Mouse (Mus musculus) heart, postnatal 14 days (tissue): Measurements from ENCODE around the gene Cemip2. TPM values are rescaled to one million over a fixed set of nuclear protein-coding genes. Genes with fewer than 3 reads are reported as not detected.

Experiments
- DNase-seq, 2 experiments: peaks; one replicate each; pipeline ENCODE4 v3.0.0; 2021 to 2022
- intact Hi-C: fragments of 180-260 bp; cut with DNase I; formaldehyde crosslinking; loops from one replicate; pipeline ENCODE4 v1.15.1; 2025
- long read RNA-seq, 2 experiments: library from polyadenylated mRNA; stranded (forward); transcript quantifications; one replicate each; pipeline ENCODE4 v2.0.0; 2021
- total RNA-seq, 2 experiments: library from RNA; stranded (reverse); gene quantifications; 2 replicates each; pipeline ENCODE4 v1.2.3; 2021

Cemip2 gene
- total RNA-seq, result 10 to 100 TPM; 20.7 to 22.2 TPM
- long read RNA-seq, experiment 1, full-length matches to known transcripts, result 4 of 7 reads
- long read RNA-seq, experiment 1, partial matches to known transcripts, result 2 of 7 reads
- long read RNA-seq, experiment 1, other reads (novel, unspliced or antisense), result 1 of 7 reads
- long read RNA-seq, experiment 2, full-length matches to known transcripts, result 8 of 10 reads
- long read RNA-seq, experiment 2, partial matches to known transcripts, result 1 of 10 reads
- long read RNA-seq, experiment 2, other reads (novel, unspliced or antisense), result 1 of 10 reads

DNA sequence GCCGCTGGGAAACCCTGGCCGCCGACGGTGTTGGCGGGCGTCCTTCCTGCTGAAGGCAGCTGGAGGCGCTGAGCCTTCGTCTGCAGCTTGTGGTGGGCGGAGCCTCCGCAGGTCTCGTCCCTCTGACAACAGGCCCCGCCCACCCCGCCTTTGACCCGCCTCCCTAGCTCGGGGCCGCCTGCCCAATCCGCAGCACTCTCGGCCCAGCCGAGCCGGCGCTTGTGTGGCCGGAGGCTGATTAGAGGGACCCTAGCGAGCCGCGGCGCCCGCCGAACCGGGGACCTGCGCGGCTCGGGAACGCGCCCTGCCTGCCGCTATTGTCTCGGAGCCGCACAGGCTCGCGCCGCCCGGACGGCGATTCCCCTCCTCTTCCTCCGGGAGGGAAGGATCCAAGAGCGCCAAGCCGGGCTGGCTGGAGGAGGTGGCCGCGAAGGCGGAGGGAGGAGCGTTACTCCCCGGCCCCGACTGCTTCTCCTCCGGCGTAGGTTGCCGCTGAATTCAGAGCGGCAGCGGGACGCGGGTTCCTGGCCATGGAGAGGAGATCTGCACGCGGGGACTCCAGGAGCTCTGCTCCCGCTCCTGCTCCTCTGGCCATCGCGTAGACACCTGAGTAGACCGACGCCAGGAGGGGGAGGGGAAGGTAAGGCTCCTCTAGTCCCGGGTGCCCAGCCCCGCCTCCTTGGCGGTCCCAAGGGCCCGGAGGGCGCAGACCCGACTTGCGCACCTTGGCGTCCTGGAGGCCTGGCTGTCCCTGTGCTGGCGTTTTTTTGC lies at the start of gene Cemip2:
Gene Cemip2, plus strand, starts transcription at position 196 of the 771 bp plus-strand sequence.
- intact Hi-C loops, result loop anchor here (2.0 to 5.0 kb wide), 4 partner anchors 42 to 524 kb away; no protein-coding TSS in a partner anchor
- peak; percentile 97 for DNase-seq

DNA sequence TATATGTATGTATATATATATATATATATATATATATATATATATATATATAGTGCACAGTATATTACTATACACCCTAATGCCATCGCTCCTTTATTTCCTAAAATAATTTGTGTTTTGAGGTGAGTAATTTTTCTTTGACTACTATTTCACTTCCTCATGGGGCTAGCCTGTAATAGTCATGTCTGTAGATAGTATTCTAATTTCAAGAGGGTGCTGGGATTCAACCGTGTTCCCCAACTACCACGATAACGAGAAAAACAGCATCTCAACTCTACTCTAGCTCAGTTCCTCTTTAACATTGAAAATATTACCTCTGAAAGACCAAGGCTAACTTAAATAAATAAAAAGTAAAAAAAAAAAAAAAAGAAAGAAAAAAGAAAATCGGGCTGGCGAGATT lies 49.8 kb upstream of the Cemip2 start:
- no peak for DNase-seq
- intact Hi-C loops, result no loop called here

DNA sequence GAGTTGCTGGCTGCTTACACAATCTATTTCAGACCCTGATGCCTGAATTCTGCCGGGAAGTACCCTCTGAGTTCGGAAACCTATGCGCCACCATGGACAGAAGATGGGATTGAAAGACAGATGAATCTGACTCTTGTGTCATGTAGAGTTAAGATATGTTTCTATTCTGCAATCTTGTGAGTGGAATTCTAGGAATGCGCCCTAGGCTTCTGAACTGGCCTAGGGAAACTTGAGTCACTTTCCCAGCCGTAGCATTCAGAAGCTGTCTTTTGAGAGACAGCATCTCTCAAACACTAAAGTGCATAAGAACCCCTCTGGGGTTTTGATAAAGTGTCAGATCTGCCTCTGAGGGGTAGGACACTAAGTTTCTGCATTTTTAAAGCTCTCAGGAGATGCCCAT lies 46.3 kb upstream of the Cemip2 start:
- intact Hi-C loops, result loop anchor here (2.0 kb wide), 1 partner anchor 15 kb away; no protein-coding TSS in a partner anchor
- DNase-seq, result no peak

DNA sequence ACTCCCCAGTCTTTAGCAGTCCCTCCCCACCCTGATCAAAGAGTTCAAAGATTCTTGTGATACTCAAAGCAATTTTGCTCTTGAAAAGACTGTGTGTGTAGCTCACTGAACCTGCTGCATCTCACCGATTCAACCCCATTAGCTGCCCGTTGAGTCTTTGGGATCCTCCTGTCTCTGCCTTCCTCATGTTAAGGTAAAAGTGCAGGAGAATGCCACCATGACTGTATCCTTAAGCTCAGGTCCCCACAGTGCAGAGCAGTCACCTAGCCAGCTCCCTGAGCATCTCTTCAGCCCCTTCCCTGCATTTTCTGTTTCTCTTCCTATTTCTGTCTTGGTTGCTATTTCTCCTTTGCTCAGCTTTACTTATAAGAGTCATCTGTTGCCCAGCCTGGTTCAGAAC lies 45.0 kb upstream of the Cemip2 start:
- intact Hi-C loops, result loop anchor here (2.0 kb wide), 1 partner anchor 14 kb away; no protein-coding TSS in a partner anchor
- DNase-seq, result no peak

DNA sequence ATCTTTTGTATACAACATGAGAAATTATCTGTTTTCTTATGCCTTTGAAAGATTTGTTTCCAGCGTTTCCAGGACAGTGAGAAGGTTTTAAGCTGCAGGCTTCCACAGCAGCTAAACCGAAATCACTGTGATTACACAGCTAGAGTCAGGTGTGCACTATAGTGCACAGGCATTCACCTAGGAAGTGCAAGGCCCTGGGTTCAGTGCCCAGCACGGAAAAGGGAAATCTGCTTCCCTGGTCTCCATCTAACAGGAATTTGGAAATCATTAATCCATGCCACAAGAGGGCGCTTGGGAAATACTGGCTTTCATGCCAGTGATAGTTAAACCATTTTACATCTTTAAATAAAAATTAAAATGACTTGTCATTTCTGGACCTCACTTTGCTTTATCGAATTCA lies 44.0 kb upstream of the Cemip2 start:
- intact Hi-C loops, result loop anchor here (2.0 kb wide), 2 partner anchors 81 to 571 kb away; partner anchors contain the start of genes 1110059E24Rik and Abhd17b
- peak; percentile 36 to 64 for DNase-seq

DNA sequence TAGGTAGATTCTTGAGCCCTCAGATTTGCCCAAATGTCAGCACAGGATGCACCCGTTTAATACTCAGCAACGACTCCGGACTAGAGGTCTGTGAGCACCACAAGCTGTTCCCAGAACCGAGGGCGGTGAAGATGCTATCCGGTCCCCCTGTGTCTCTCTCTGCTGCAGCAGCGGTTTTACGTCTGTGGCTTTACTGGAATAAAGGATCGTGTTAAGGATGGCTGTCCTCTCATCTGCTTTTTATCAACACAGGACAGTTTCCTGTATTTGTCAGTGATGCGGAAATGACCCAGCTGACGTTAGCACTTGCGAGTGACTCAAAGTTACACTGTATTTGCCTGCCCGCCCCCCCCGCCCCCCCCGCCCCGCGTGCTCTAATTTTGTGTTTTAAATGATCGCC lies 40.7 kb upstream of the Cemip2 start:
- intact Hi-C loops, result no loop called here
- peak in 1 of 2 experiments; percentile 37 for DNase-seq

DNA sequence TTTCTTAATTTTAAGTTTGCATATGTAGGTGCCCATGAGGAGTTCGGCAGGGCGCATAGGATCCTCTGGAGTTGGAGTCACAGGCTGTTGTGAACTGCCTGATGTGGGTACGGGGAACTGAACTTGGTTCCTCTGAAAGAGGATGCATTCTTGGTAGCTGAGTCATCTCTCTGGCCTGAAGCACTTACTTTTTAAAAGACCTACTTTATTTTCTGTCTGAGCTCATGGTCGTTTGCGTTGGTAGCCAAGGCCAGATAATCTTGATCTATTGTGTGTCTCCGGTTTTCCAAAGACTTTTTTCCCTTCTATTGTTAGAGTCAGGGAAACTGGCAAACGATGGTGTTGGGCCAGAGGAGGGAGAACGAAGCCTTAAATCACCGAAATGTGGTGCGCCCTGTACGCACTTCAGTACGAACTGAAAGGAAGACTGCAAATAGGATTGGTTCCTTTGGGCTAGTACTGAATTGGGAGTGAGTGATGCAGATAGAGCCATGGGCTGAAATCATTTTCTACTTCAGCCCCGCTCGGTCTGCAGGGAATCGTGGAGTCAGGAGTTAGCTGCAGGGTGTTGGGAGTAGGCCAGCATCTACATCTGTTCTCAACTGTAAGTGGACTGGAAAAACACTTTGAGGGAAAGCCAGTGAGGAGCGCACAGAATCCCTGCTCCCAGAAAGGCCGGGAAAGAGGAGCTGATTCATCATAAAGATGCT lies 40.1 kb upstream of the Cemip2 start:
- DNase-seq, result peak; percentile 62 to 71
- intact Hi-C loops, result no loop called here

DNA sequence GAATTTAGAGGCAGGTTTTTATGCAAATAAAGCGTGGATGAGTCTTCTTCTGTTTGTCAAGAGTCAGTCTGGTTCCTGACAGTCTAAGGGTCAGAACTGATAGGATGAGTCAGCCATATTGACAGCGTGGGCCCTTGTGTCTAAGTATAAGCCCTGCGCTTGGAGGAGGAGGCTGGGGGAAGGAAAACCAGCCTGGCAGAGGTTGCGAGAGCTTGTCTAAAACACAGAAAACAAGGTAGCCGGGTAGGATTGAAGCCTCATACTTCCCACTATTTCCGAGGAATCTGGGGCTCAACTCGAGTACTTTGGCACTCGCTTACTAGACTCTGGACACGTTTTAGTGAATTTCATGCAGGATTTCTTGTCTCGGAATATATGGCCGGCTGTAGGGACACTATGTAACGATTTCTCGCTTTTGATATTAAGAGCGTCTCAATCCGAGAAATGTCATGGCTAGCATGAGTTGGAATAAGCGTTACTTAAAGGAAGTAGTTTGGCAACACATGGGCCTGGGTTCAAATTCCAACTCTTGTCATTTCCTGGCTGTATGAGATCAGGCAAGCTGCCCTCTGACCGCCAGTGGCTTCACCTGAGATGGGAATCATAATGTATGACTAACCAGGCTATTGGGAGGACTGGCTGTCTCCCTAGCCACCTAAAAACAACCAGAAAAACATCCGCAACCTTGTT lies 39.4 kb upstream of the Cemip2 start:
- no peak for DNase-seq
- intact Hi-C loops, result no loop called here

DNA sequence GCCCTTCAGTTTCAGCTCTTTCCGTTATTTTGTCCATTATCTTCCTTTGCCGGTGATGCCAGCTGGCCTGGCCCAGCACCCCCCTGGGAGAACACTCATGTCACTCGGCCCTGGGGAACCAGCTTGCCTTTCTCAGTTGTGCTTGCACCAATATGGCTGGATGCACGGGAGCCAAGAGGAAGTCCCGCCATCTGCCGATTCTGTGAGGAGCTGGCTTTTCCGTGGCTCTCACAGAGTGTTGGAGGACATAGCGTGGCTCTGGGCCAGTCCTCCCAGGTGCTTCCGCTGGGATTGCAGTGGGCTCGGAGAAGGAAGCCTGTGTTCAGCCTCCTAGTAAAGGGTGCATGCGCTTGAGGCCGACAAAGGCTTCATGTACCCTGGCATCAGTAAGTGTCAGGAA lies 36.0 kb upstream of the Cemip2 start:
- intact Hi-C loops, result no loop called here
- peak; percentile 23 to 33 for DNase-seq

DNA sequence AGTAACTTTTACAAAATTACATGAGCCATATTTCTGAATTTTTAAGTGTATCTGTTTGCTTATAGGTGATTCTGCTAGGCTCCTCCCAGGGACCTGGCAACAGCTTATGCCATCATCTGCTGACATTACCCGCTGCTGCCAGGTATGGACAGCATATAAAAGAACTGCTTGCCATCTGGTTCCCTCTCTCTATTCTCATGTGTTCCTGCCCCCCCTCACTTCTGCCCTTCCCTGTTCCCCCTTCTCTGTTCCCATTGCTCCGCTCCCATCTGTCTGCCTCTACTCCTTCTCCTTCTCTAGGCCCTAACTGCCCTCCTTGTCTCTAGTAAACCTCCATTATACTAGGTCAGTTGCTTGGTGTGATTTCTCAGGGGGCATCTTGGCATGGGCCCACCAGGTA lies 32.6 kb upstream of the Cemip2 start:
- DNase-seq, result no peak
- intact Hi-C loops, result loop anchor here (5.0 kb wide), 1 partner anchor 373 kb away; no protein-coding TSS in a partner anchor

DNA sequence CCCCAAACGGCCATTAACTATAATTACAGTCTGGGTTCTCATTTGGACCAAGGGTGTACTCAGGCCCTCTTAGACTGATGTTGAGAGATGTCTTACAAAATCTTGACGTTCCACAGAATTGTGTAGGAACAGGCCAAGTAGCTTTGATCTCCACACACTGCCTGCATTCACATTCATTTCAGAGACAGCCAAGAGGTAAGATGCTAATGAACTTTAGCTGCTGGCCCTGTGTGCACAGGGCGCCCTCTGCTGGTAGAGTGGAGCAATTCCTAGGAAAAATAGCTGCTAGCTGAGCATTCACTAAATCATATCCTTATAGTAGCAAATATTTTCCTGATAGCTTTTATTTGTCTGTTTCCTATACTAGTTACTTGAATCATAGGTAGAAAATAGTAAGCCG lies 30.8 kb upstream of the Cemip2 start:
- DNase-seq, result peak; percentile 78 to 81
- intact Hi-C loops, result loop anchor here (1.0 to 5.0 kb wide), 3 partner anchors 15 to 375 kb away; no protein-coding TSS in a partner anchor

DNA sequence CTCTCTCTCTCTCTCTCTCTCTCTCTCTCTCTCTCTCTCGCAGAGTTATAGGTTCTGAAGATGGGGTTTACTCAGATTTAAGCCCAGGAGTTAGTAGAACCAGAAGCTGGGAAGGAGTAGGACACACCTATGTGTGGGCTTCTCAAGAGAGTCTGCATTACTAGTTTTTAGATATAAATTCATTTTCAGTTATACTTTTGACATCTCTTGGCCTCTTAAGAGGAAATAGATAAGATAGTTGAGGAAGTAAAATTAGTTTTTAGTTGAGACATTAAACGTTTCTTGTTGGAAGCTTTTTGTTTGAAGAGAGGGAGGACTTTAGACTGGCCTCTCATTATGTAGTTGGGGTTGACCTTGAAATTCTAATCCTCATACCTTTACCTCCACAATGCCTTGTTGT lies 28.0 kb upstream of the Cemip2 start:
- intact Hi-C loops, result no loop called here

DNA sequence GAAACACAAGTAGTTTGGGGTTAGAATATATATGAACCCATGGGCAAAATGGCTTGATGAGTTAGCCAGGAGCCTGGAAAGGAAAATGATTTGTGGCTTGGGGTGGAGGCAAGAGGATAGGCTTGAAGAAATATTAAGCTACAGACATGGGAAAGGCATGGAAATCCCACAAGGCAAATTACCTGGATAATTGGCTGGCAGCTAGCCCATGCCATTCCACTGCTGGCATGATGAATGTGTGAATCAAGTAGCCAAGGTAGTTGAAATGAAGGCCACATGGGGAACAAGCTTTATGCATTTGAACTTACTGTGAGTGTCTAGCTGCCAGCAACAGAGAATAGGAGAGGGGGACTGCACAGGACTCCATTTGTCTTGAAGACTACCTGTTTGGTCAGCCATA lies 16.5 kb upstream of the Cemip2 start:
- intact Hi-C loops, result no loop called here
- DNase-seq, result no peak

More for the DNA sequence above, 28.0 kb upstream of the Cemip2 start:
- no peak for DNase-seq

DNA sequence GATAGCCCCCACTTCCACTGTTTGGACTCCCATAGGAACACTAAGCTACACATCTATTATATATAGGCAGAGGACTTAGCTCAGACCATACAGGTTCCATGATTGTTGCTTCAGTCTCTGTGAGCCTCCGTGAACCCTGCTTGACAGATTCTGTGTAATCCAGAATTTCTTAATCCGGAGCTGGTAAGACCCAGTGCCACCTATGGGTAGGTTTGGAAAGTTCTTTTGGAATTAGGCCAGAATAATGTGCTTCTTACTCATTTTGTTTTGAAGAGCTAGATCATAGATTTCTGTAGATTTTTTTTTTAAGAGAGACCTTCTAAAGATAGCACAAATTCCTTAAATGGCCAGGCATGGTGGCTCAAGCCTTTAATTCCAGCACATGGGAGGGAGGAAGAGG lies 14.1 kb upstream of the Cemip2 start:
- intact Hi-C loops, result no loop called here

DNA sequence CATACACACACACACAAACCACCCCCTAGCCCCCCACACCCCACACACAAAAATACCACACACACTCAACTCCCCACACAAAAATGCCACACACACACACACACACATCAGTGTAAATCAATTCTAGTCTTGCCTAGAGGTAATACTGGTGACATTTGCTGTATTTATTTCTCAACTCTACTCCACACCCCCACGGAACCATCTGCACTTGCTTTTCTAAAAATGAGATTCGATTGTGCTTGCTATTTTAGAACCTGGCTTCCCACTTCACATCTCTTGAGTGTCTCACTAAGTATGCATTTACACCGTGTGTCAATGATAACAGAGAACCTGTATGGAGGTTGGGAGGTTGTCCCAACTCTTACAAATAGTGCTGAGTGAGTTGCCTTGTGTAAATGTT lies 13.4 kb upstream of the Cemip2 start:
- no peak for DNase-seq
- intact Hi-C loops, result no loop called here

More for the DNA sequence above, 14.1 kb upstream of the Cemip2 start:
- DNase-seq, result no peak

DNA sequence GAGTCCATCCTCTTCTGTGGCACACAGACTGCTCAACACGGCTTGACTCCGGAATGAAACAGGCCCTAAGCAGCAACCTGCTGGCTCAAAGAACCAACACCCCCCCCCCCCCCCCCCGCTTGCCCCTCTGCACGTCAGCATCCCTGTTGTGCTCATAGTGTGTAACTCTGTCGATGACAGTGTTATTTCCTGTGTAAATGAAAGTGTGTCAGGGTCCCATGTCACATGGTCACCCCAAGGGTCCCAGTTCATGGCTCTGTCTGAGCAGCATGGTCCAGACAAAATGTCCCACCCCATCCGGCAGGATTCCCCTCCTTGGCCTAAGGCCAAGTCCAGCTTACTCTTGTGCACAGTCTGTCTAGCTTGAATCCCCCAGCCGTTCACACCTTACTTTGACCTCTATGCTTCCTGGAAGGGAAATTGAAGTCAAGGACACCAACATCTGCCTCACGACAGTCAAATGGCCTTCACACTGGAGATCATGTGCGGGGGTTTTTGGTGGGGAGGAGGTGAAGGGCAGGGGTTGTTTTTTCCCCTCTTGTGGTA lies 10.6 kb upstream of the Cemip2 start:
- DNase-seq, result no peak
- intact Hi-C loops, result no loop called here

DNA sequence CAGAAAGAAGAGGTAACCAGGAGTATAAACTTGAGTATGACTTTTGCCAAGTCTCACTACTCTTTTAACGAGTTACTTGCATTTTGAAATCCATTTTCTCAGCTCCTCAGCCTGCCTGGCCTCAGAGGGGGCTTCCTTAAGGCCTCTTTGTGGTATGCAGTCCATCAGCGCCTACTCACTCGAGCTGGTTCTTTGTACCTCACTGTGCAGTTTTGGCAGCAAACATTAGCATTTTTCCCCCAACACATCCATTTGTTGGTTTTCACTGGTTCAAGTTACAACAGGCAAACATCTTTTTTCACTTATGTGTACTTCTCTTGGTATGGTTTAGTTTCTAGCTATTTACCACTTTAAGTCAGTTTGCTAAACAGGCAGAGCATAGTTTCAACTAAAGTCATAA lies 8.3 kb upstream of the Cemip2 start:
- no peak for DNase-seq
- intact Hi-C loops, result no loop called here

DNA sequence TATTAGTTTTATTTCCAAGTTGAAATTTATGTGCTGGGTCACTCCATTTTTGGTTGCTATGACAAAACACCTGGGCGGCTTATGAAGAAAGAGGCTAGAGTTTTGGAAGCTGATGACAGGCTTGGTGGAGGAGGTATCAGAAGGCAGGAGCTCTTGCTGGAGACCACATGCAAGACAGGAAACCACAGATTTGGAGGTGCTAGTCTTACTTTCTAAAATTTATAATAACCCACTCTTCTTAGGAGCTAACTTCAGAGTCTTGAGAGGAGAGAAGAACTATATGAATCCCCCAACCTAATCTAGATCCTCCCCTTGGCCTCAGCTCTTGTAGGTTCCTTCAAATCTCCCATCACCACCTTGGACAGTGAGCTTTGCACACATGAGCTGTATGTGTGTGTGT lies 6.6 kb upstream of the Cemip2 start:
- no peak for DNase-seq
- intact Hi-C loops, result no loop called here

DNA sequence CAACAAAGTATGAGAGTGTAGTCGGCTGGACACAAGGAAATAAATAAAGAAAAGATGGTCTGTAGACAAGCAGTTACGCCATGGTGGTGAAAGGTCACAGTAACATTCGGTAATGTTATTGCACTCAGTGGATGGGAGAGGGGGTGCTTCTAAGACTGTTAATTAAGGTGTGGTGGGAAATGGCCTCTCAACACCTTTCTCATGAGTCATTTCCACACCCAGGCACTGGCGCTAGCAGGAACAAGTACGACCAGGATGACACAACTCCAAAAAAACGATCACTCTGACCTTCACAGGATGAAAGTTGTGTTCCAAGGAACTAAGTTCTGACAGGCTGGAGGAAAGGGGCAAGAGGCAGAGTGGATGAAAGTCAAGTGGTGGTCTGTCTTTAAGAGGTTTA lies 4.5 kb upstream of the Cemip2 start:
- DNase-seq, result no peak
- intact Hi-C loops, result no loop called here

DNA sequence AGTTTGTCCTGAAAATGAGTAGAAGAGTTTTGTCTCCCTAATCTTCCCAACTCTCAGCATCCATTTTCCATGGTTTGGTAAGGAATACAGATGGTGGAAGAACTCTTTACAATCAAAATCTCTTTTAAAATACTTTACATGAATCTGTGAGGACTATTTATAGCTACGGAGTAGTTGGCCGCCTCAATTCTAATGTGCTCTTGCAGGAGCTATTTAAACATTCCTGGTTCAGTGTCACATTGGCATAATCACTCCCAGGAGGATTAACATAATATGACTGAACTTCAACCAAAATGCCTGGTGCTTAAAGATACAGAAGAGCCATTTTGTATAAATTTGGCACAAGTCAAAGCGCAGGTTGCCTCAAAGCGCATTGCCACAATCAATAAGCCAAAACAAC lies 2.5 kb upstream of the Cemip2 start:
- intact Hi-C loops, result loop anchor here (5.0 kb wide), 2 partner anchors 367 to 527 kb away; no protein-coding TSS in a partner anchor
- DNase-seq, result no peak
